Mouse (Mus musculus) MEL (cell line): ENCODE measurements around the gene Trnt1. TPM values are rescaled to one million over a fixed set of nuclear protein-coding genes. Genes with fewer than 3 reads are reported as not detected.

Source experiments
- DNase-seq: peaks from one replicate; pipeline ENCODE4 v3.0.0; 2011; ENCODE audit warnings: low read depth, low spot score
- H3K27ac ChIP-seq: 2 replicates; pipeline ENCODE4 v1.5.1; 2012; ENCODE audit warnings: low read depth, mild to moderate bottlenecking, control low read depth, low read length, moderate library complexity; ENCODE audit not compliant: control insufficient read depth
- H3K27me3 ChIP-seq, 2 experiments: fragments of 150-350 bp in 1 of 2; sonication (generic) in 1 of 2; 2 replicates each; pipeline ENCODE4 v1.6.1; 2012; ENCODE audit warnings: low read length in 2 of 2, mild to moderate bottlenecking in 2 of 2, improper control_type of control experiment in 1 of 2, moderate library complexity in 1 of 2; ENCODE audit not compliant: insufficient read depth in 2 of 2, control insufficient read depth in 1 of 2
- H3K36me3 ChIP-seq, 2 experiments: 2 replicates each; pipeline ENCODE4 v1.6.1; 2012 to 2014; ENCODE audit warnings: low read length in 2 of 2, improper control_type of control experiment in 1 of 2, inconsistent platforms in 1 of 2, mild to moderate bottlenecking in 1 of 2; ENCODE audit not compliant: insufficient read depth in 2 of 2, control insufficient read depth in 1 of 2
- H3K4me1 ChIP-seq, 2 experiments: fragments of 150-350 bp in 1 of 2; sonication (generic) in 1 of 2; 2 replicates each; pipeline ENCODE4 v1.6.1; 2012; ENCODE audit warnings: low read length in 2 of 2, improper control_type of control experiment in 1 of 2, mild to moderate bottlenecking in 1 of 2; ENCODE audit not compliant: insufficient read depth in 2 of 2, control insufficient read depth in 1 of 2
- H3K4me3 ChIP-seq, 2 experiments: fragments of 150-350 bp in 1 of 2; sonication (generic) in 1 of 2; 2 replicates each; pipeline ENCODE4 v1.5.1; 2012; ENCODE audit warnings: low read depth in 2 of 2, low read length in 2 of 2, mild to moderate bottlenecking in 2 of 2, moderate library complexity in 2 of 2, control low read depth in 1 of 2, improper control_type of control experiment in 1 of 2; ENCODE audit not compliant: control insufficient read depth in 1 of 2, insufficient read depth in 1 of 2
- H3K79me2 ChIP-seq: 2 replicates; pipeline ENCODE4 v1.6.1; 2012; ENCODE audit warnings: mild to moderate bottlenecking, low read length, moderate library complexity; ENCODE audit not compliant: control insufficient read depth, poor library complexity, insufficient read depth
- H3K9ac ChIP-seq: 2 replicates; pipeline ENCODE4 v1.6.1; 2012; ENCODE audit warnings: low read depth, mild to moderate bottlenecking, control low read depth, low read length, moderate library complexity; ENCODE audit not compliant: control insufficient read depth, poor library complexity, severe bottlenecking
- H3K9me3 ChIP-seq: fragments of 150-350 bp; sonication (generic); replicated peaks from 2 replicates; pipeline ENCODE4 v1.6.1; 2012; ENCODE audit warnings: mild to moderate bottlenecking, low read length, improper control_type of control experiment, moderate library complexity; ENCODE audit not compliant: insufficient read depth
- BHLHE40 ChIP-seq: IDR thresholded peaks from 2 replicates; pipeline ENCODE4 v1.6.1; 2012; ENCODE audit warnings: low read depth, mild to moderate bottlenecking, inconsistent platforms, low read length, improper control_type of control experiment, borderline replicate concordance
- CHD1 ChIP-seq: IDR thresholded peaks from 2 replicates; pipeline ENCODE4 v1.6.1; 2012; ENCODE audit warnings: low read depth, mild to moderate bottlenecking, inconsistent platforms, low read length, improper control_type of control experiment
- ELF1 ChIP-seq: IDR thresholded peaks from 2 replicates; pipeline ENCODE4 v1.6.1; 2014; ENCODE audit warnings: low read depth, mild to moderate bottlenecking, inconsistent platforms, low read length, improper control_type of control experiment, moderate library complexity
- ETS1 ChIP-seq: IDR thresholded peaks from 2 replicates; pipeline ENCODE4 v1.6.1; 2012; ENCODE audit warnings: low read depth, mild to moderate bottlenecking, inconsistent platforms, low read length, improper control_type of control experiment, moderate library complexity
- GATA1 ChIP-seq: IDR thresholded peaks from 2 replicates; pipeline ENCODE4 v1.6.1; 2011; ENCODE audit warnings: low read depth, low read length, improper control_type of control experiment
- HCFC1 ChIP-seq: IDR thresholded peaks from 2 replicates; pipeline ENCODE4 v1.6.1; 2012; ENCODE audit warnings: low read depth, mild to moderate bottlenecking, inconsistent platforms, low read length, improper control_type of control experiment, moderate library complexity
- MAZ ChIP-seq: IDR thresholded peaks from 2 replicates; pipeline ENCODE4 v1.6.1; 2012; ENCODE audit warnings: low read depth, mild to moderate bottlenecking, inconsistent platforms, low read length, improper control_type of control experiment
- MYB ChIP-seq: IDR thresholded peaks from 2 replicates; pipeline ENCODE4 v1.6.1; 2011; ENCODE audit warnings: mild to moderate bottlenecking, low read depth, low read length, improper control_type of control experiment
- NRF1 ChIP-seq: IDR thresholded peaks from 2 replicates; pipeline ENCODE4 v1.6.1; 2014; ENCODE audit warnings: low read depth, mild to moderate bottlenecking, inconsistent platforms, low read length, improper control_type of control experiment, moderate library complexity; ENCODE audit not compliant: poor library complexity, insufficient read depth, severe bottlenecking
- POLR2AphosphoS5 ChIP-seq: IDR thresholded peaks from 2 replicates; pipeline ENCODE4 v1.6.1; 2012; ENCODE audit warnings: low read depth, borderline replicate concordance, mild to moderate bottlenecking, inconsistent platforms, low read length, moderate library complexity, mixed read lengths
- RAD21 ChIP-seq: IDR thresholded peaks from 2 replicates; pipeline ENCODE4 v1.6.1; 2011; ENCODE audit warnings: mild to moderate bottlenecking, low read depth, low read length, improper control_type of control experiment
- RCOR1 ChIP-seq: IDR thresholded peaks from 2 replicates; pipeline ENCODE4 v1.6.1; 2012; ENCODE audit warnings: low read depth, mild to moderate bottlenecking, inconsistent platforms, low read length, improper control_type of control experiment
- TAL1 ChIP-seq: IDR thresholded peaks from 2 replicates; pipeline ENCODE4 v1.6.1; 2012; ENCODE audit warnings: mild to moderate bottlenecking, inconsistent platforms, low read length, moderate library complexity, mixed read lengths
- TBP ChIP-seq: IDR thresholded peaks from 2 replicates; pipeline ENCODE4 v1.8.0; 2011; ENCODE audit warnings: low read depth, low read length, improper control_type of control experiment
- TCF12 ChIP-seq: IDR thresholded peaks from 2 replicates; pipeline ENCODE4 v1.6.1; 2014; ENCODE audit warnings: low read depth, mild to moderate bottlenecking, inconsistent platforms, low read length, improper control_type of control experiment, moderate library complexity
- USF1 ChIP-seq: IDR thresholded peaks from 2 replicates; pipeline ENCODE4 v1.6.1; 2014; ENCODE audit warnings: low read depth, mild to moderate bottlenecking, inconsistent platforms, low read length, improper control_type of control experiment, moderate library complexity
- ZC3H11A ChIP-seq: IDR thresholded peaks from 2 replicates; pipeline ENCODE4 v1.6.1; 2012; ENCODE audit warnings: low read depth, mild to moderate bottlenecking, inconsistent platforms, low read length, improper control_type of control experiment
- ZKSCAN1 ChIP-seq: IDR thresholded peaks from 2 replicates; pipeline ENCODE4 v1.6.1; 2012; ENCODE audit warnings: low read depth, mild to moderate bottlenecking, inconsistent platforms, low read length, improper control_type of control experiment, moderate library complexity
- ZNF384 ChIP-seq: IDR thresholded peaks from 2 replicates; pipeline ENCODE4 v1.6.1; 2012; ENCODE audit warnings: low read depth, mild to moderate bottlenecking, inconsistent platforms, low read length, improper control_type of control experiment
- polyA plus RNA-seq, 2 experiments: library from polyadenylated mRNA; stranded (reverse) in 1 of 2; unstranded in 1 of 2; fragments of >175 nt in 1 of 2; fragments of >200 nt in 1 of 2; gene quantifications; 2 replicates each; pipeline versions ENCODE4 v1.2.1 to v1.2.4; 2012; ENCODE audit warnings: low replicate concordance in 2 of 2, low read depth in 1 of 2; ENCODE audit not compliant: insufficient read length in 2 of 2, insufficient read depth in 1 of 2, missing spikeins in 1 of 2
- total RNA-seq: library from RNA; depleted of rRNA; stranded (reverse); fragments of 300-350 nt; gene quantifications from 2 replicates; pipeline ENCODE4 v1.2.3, GENCODE M21; 2012

The Trnt1 gene
- total and polyA plus RNA-seq, 3 experiments = 63.9 to 131 (median 87.1) TPM

DNA sequence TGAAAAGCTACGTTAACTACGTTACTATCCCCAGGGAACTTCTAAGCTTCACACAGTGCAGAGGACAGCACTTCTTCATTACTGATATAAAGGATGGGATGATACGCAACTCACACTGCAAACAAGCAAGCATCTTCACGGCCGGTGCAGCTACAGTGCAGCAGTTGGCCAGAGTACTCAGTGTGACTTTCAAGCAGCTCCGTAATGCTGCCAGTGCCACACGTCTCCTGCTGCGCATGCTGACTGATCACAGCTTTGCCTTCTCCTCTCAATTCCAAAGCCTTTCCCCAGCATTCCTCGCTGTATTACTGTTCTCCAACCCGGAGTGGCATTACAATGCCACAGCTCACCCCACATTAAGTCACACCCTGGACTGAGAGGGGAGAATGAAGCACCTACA is 24.7 kb downstream of the Trnt1 start:
- H3K27me3 ChIP-seq = no peaks in the 10 kb centered on the region
- peaks cover 3% of the 10 kb centered on the region for H3K79me2 ChIP-seq
- peaks cover 7% of the 10 kb centered on the region in 2 experiments for H3K36me3 ChIP-seq
- no peak overlapping the region for H3K4me3 ChIP-seq
- H3K9ac ChIP-seq = no peak overlapping the region
- no peaks in the 10 kb centered on the region for H3K4me1 ChIP-seq
- H3K27ac ChIP-seq = no peak overlapping the region
- no peak for DNase-seq
- H3K9me3 ChIP-seq = no peaks in the 10 kb centered on the region
- TF ChIP-seq TAL1 (no peak), RAD21 (no peak), ZKSCAN1 (no peak), ZNF384 (no peak), NRF1 (no peak)

DNA sequence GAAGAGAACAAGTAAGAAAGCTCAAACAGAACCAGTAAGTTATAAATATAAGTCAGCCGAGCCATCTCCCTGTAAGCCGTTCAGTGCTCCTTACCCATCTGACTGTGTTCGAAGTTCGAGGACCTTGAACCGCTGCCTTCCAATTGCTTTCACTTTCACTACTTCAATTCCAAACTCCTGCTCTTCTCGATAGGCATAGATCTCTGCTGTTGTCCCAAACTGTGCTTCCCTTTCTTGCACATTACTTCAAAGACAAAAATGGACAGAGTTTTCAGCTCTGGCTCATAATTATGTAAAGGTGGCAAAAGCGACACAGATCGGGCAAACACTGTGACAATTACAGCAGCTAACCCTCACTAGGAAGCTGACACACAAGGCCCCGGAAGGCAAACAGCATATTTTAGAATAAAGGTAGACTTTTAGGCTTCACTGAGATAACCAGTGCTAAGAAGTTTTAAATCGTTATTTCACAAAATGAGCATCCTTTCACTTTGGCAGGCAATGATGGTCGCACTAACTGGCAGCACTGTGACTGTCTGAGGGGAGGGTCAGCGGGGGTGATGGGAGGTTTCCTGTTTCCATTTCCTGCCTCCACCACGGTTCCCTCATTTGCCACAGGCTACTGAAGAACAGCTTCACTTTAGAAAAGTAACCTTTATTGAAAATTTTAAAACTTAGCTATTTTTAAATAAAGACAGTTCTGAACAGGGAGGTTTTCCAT is 25.3 kb downstream of the Trnt1 start:
- Histone ChIP-seq H3K79me2 (peaks cover 6% of the 10 kb centered on the region), H3K36me3 (peaks cover 7 to 11% of the 10 kb centered on the region in 2 experiments), H3K4me3 (no peak overlapping the region), H3K9me3 (no peaks in the 10 kb centered on the region), H3K9ac (no peak overlapping the region), H3K4me1 (no peaks in the 10 kb centered on the region), H3K27ac (no peak overlapping the region), H3K27me3 (no peaks in the 10 kb centered on the region)
- no peak for DNase-seq
- no peak for TF ChIP-seq ETS1
- no peak for TF ChIP-seq HCFC1
- no peak for TF ChIP-seq CHD1
- TF ChIP-seq GATA1 = no peak
- no peak for TF ChIP-seq ZC3H11A
- no peak for TF ChIP-seq RCOR1
- TF ChIP-seq MYB = no peak
- no peak for TF ChIP-seq ZNF384
- no peak for TF ChIP-seq TBP
- TF ChIP-seq USF1 = no peak
- no peak for TF ChIP-seq ELF1
- no peak for TF ChIP-seq BHLHE40
- no peak for TF ChIP-seq TCF12
- no peak for TF ChIP-seq MAZ
- TF ChIP-seq POLR2AphosphoS5 = no peak
